ENCODE assay signal across 9 mouse cellular contexts in genomic region chr7:96672322-96672914, GRCm38 (mm10).
DNase-seq lines count a peak whose midpoint lies in the region; ATAC-seq and TF ChIP-seq lines count a peak whose summit lies in the region.
"Had no signal": no experiment of that assay in that cellular context is flagged by ENCODE, and none has a peak within 500 bp of the region (broad histone marks: within the 10 kb centered on the region; RNA-seq: fewer than 3 reads in every experiment).

No protein-coding gene starts in this region.

- H3K9ac ChIP-seq in forebrain, embryonic 12.5 days: no peak overlapping the region
- H3K9ac ChIP-seq in limb, embryonic 14.5 days (ENCODE audit: low read depth, low read length, severe bottlenecking): no peak overlapping the region

- no peak overlapping the region for H3K4me3 ChIP-seq in kidney, adult 2 months (ENCODE audit: insufficient read depth, low read depth, low read length)
- H3K4me3 ChIP-seq in forebrain, embryonic 12.5 days (replicated peaks): no peak overlapping the region
- H3K4me3 ChIP-seq in limb, embryonic 14.5 days (replicated peaks; ENCODE audit: low read length): no peak overlapping the region

- no peak overlapping the region for H3K27ac ChIP-seq in kidney, adult 2 months (ENCODE audit: insufficient read depth, low read depth, low read length)
- peak overlapping the region; percentile 51; the same call in 1 of the 2 replicates for H3K27ac ChIP-seq in forebrain, embryonic 12.5 days
- H3K27ac ChIP-seq in limb, embryonic 14.5 days (replicated peaks; ENCODE audit: low read depth, low read length): no peak overlapping the region
- H3K27ac ChIP-seq: stomach, postnatal 0 days had no signal

- no peaks in the 10 kb centered on the region for H3K36me3 ChIP-seq in kidney, adult 2 months (ENCODE audit: control insufficient read depth, insufficient read depth, low read length)
- no peaks in the 10 kb centered on the region for H3K36me3 ChIP-seq in forebrain, embryonic 12.5 days (replicated peaks)
- no peaks in the 10 kb centered on the region for H3K36me3 ChIP-seq in limb, embryonic 14.5 days (ENCODE audit: control insufficient read depth, insufficient read depth, low read length)

- no peak overlapping the region for H3K4me2 ChIP-seq in forebrain, embryonic 12.5 days
- no peak overlapping the region for H3K4me2 ChIP-seq in limb, embryonic 14.5 days (replicated peaks; ENCODE audit: low read depth, low read length, severe bottlenecking)

- WGBS in kidney, adult 2 months: 45% methylated on average over 6 of the region's 6 CpGs
- WGBS in forebrain, embryonic 12.5 days: 5% methylated on average over 6 of the region's 6 CpGs
- WGBS in limb, embryonic 14.5 days: 21% methylated on average over 6 of the region's 6 CpGs

- H3K4me1 ChIP-seq in kidney, adult 2 months (ENCODE audit: control insufficient read depth, insufficient read depth, low read length): no peaks in the 10 kb centered on the region
- peaks cover 51% of the 10 kb centered on the region for H3K4me1 ChIP-seq in forebrain, embryonic 12.5 days
- peaks cover 35% of the 10 kb centered on the region for H3K4me1 ChIP-seq in limb, embryonic 14.5 days (ENCODE audit: control insufficient read depth, insufficient read depth, low read length)

- no peaks in the 10 kb centered on the region for H3K27me3 ChIP-seq in kidney, adult 2 months (replicated peaks; ENCODE audit: control insufficient read depth, insufficient read depth, low read length)
- H3K27me3 ChIP-seq in forebrain, embryonic 12.5 days: peaks cover 73% of the 10 kb centered on the region
- H3K27me3 ChIP-seq in limb, embryonic 14.5 days (ENCODE audit: control insufficient read depth, insufficient read depth, low read length): 0 out of 2 replicates have a peak, but pooled peaks cover 4% of the 10 kb centered on the region

- TF ChIP-seq CTCF in kidney, adult 2 months (conservative IDR thresholded peaks at IDR 0.05; ENCODE audit: insufficient read depth, insufficient read length, low read depth, low read length): no peak

- DNase-seq in kidney, adult 2 months: peak; percentile 13
- DNase-seq in kidney, postnatal 10 days: no peak
- DNase-seq in ZHBTc4 (ENCODE audit: low read depth, low spot score): peak; percentile 49
- peak; percentile 49 for DNase-seq in limb, embryonic 14.5 days (ENCODE audit: low spot score)
- no peak for DNase-seq in urinary bladder, postnatal 25 days (ENCODE audit: low spot score)
- no peak for DNase-seq in frontal cortex, postnatal 14 days (ENCODE audit: low spot score in 2 of 2)
- no peak for DNase-seq in urinary bladder, postnatal 36 days (ENCODE audit: low spot score in 2 of 2)

- ATAC-seq in forebrain, embryonic 12.5 days (ENCODE audit: low FRiP score): peak; percentile 84
- ATAC-seq in limb, embryonic 14.5 days (ENCODE audit: low FRiP score, low read depth): no peak

- no peaks in the 10 kb centered on the region for H3K9me3 ChIP-seq in forebrain, embryonic 12.5 days
- no peaks in the 10 kb centered on the region for H3K9me3 ChIP-seq in limb, embryonic 14.5 days (ENCODE audit: control insufficient read depth, low read length)

- TF ChIP-seq POLR2A in kidney, adult 2 months (IDR thresholded peaks at IDR 0.05; ENCODE audit: low read depth, low read length): no peak
- TF ChIP-seq POLR2A in limb, embryonic 14.5 days (IDR thresholded peaks at IDR 0.05; ENCODE audit: borderline replicate concordance, extremely low read depth, insufficient read depth, insufficient read length): no peak

Comparison
In these comparisons a context has a peak if more than half of its experiments do, and no peak if none do; other contexts are left out.
1. DNase-seq: peak in kidney, adult 2 months (single experiment), ZHBTc4 (single experiment) and limb, embryonic 14.5 days (single experiment); none in kidney, postnatal 10 days (single experiment), urinary bladder, postnatal 25 days (single experiment), frontal cortex, postnatal 14 days (0 of 2) and urinary bladder, postnatal 36 days (0 of 2).